Mouse (Mus musculus) ES-E14 (cell line): ENCODE results near the gene Supv3l1. TPM values are rescaled to one million over a fixed set of nuclear protein-coding genes. Genes with fewer than 3 reads are reported as not detected.

Source experiments
- DNase-seq: peaks from one replicate; pipeline ENCODE4 v3.0.0-alpha.2; 2013; ENCODE audit warnings: low read depth, low spot score
- H3K27ac ChIP-seq: 2 replicates; pipeline ENCODE4 v1.5.1; 2012; ENCODE audit warnings: low read depth, mild to moderate bottlenecking, low read length, moderate library complexity, mixed read lengths; ENCODE audit not compliant: poor library complexity, insufficient read depth, severe bottlenecking
- H3K36me3 ChIP-seq: 2 replicates; pipeline ENCODE4 v1.6.1; 2012; ENCODE audit warnings: mild to moderate bottlenecking, low read length, moderate library complexity, mixed read lengths; ENCODE audit not compliant: control insufficient read depth, poor library complexity, insufficient read depth, severe bottlenecking
- H3K4me1 ChIP-seq, 2 experiments: fragments of 150-350 bp in 1 of 2; sonication (generic) in 1 of 2; 2 replicates each; pipeline ENCODE4 v1.6.1; 2012; ENCODE audit warnings: low read length in 2 of 2, mild to moderate bottlenecking in 1 of 2, mixed read lengths in 1 of 2; ENCODE audit not compliant: control insufficient read depth in 2 of 2, insufficient read depth in 2 of 2, poor library complexity in 1 of 2
- H3K4me3 ChIP-seq, 2 experiments: fragments of 150-350 bp in 1 of 2; sonication (generic) in 1 of 2; 2 replicates each; pipeline ENCODE4 v1.5.1; 2012; ENCODE audit warnings: low read length in 2 of 2, low read depth in 1 of 2, mild to moderate bottlenecking in 1 of 2, mixed read lengths in 1 of 2; ENCODE audit not compliant: insufficient read depth in 1 of 2, poor library complexity in 1 of 2, severe bottlenecking in 1 of 2
- H3K9ac ChIP-seq: 2 replicates; pipeline ENCODE4 v1.6.1; 2012; ENCODE audit warnings: low read depth, mild to moderate bottlenecking, low read length, mixed read lengths; ENCODE audit not compliant: poor library complexity, insufficient read depth, severe bottlenecking
- H3K9me3 ChIP-seq: fragments of 150-350 bp; sonication (generic); 2 replicates; pipeline ENCODE4 v1.6.1; 2012; ENCODE audit warnings: low read depth, mild to moderate bottlenecking, low read length; ENCODE audit not compliant: control insufficient read depth, insufficient read depth
- CHD2 ChIP-seq: IDR thresholded peaks from 2 replicates; pipeline ENCODE4 v1.6.1; 2014; ENCODE audit warnings: mild to moderate bottlenecking, low read depth, low read length, inconsistent platforms
- HCFC1 ChIP-seq: IDR thresholded peaks from 2 replicates; pipeline ENCODE4 v1.6.1; 2012; ENCODE audit warnings: low read length, inconsistent platforms, borderline replicate concordance; ENCODE audit not compliant: insufficient read depth
- MAFK ChIP-seq: IDR thresholded peaks from 2 replicates; pipeline ENCODE4 v1.6.1; 2014; ENCODE audit warnings: mild to moderate bottlenecking, low read depth, low read length, inconsistent platforms; ENCODE audit not compliant: insufficient read depth
- ZC3H11A ChIP-seq: IDR thresholded peaks from 2 replicates; pipeline ENCODE4 v1.6.1; 2012; ENCODE audit warnings: low read depth, mild to moderate bottlenecking, inconsistent platforms, low read length, borderline replicate concordance
- ZNF384 ChIP-seq: IDR thresholded peaks from 2 replicates; pipeline ENCODE4 v1.6.1; 2012; ENCODE audit warnings: low read depth, low read length, inconsistent platforms
- in situ Hi-C, 2 experiments: fragments of 600-800 bp; cut with MboI; formaldehyde crosslinking; loops; one replicate each; pipeline ENCODE4 v1.15.1; 2025; ENCODE audit warnings: low sequenced_read_pairs in 2 of 2, inconsistent platforms in 1 of 2; ENCODE audit not compliant: unreplicated experiment in 2 of 2
- total RNA-seq: library from RNA; depleted of rRNA; stranded (reverse); fragments of 300-350 nt; gene quantifications from 2 replicates; pipeline ENCODE4 v1.2.3, GENCODE M21; 2012

Gene Supv3l1
- total RNA-seq, 1 experiment, result 50.0 TPM

GRCm38 (mm10) chr10:62420399-62420798 lies 29.1 kb downstream of the Supv3l1 start:
- H3K9me3 ChIP-seq, result no peaks in the 10 kb centered on the region
- TF ChIP-seq ZNF384 (no peak), HCFC1 (no peak), ZC3H11A (no peak), MAFK (no peak), CHD2 (no peak)
- no peak overlapping the region for H3K9ac ChIP-seq
- in situ Hi-C loops, result no loop called here
- H3K27ac ChIP-seq, result peak overlapping the region; percentile 22; the same call in 1 of the 2 replicates
- H3K36me3 ChIP-seq, result no peaks in the 10 kb centered on the region
- H3K4me3 ChIP-seq, result no peak overlapping the region
- DNase-seq, result no peak
- no peaks in the 10 kb centered on the region; a peak in 1 of 4 replicates for H3K4me1 ChIP-seq

GRCm38 (mm10) chr10:62419422-62419821 lies 30.1 kb downstream of the Supv3l1 start:
- no peaks in the 10 kb centered on the region; a peak in 1 of 4 replicates for H3K4me1 ChIP-seq
- in situ Hi-C loops, result no loop called here
- no peak overlapping the region for H3K4me3 ChIP-seq
- H3K9ac ChIP-seq, result no peak overlapping the region
- no peaks in the 10 kb centered on the region for H3K36me3 ChIP-seq
- H3K9me3 ChIP-seq, result no peaks in the 10 kb centered on the region
- DNase-seq, result no peak
- TF ChIP-seq ZC3H11A, result no peak
- no peak for TF ChIP-seq MAFK
- TF ChIP-seq HCFC1, result no peak
- no peak for TF ChIP-seq CHD2
- no peak for TF ChIP-seq ZNF384
- H3K27ac ChIP-seq, result no peak overlapping the region

GRCm38 (mm10) chr10:62418831-62419356 lies 30.6 kb downstream of the Supv3l1 start:
- TF ChIP-seq ZC3H11A, result no peak
- TF ChIP-seq HCFC1, result no peak
- no peak for TF ChIP-seq CHD2
- no peak for TF ChIP-seq ZNF384
- no peak for TF ChIP-seq MAFK

GRCm38 (mm10) chr10:62413606-62413982 lies 35.9 kb downstream of the Supv3l1 start:
- Histone ChIP-seq H3K9ac (no peak overlapping the region), H3K4me3 (no peak overlapping the region), H3K9me3 (no peaks in the 10 kb centered on the region), H3K36me3 (no peaks in the 10 kb centered on the region), H3K4me1 (peaks cover 0 to 5% of the 10 kb centered on the region in 2 experiments; a peak in 1 of 4 replicates), H3K27ac (no peak overlapping the region)
- DNase-seq, result no peak
- in situ Hi-C loops, result no loop called here
- TF ChIP-seq CHD2, result no peak
- no peak for TF ChIP-seq MAFK
- TF ChIP-seq HCFC1, result no peak

More at GRCm38 (mm10) chr10:62418831-62419356, 30.6 kb downstream of the Supv3l1 start:
- Histone ChIP-seq H3K27ac (no peak overlapping the region), H3K36me3 (no peaks in the 10 kb centered on the region), H3K4me1 (no peaks in the 10 kb centered on the region; a peak in 1 of 4 replicates), H3K9ac (no peak overlapping the region), H3K9me3 (no peaks in the 10 kb centered on the region), H3K4me3 (no peak overlapping the region)
- in situ Hi-C loops, result no loop called here
- no peak for DNase-seq
